Mouse (Mus musculus): ENCODE measurements around the gene Itm2b. TPM values are rescaled to one million over a fixed set of nuclear protein-coding genes. Genes with fewer than 3 reads are reported as not detected.
A peak's percentile ranks its signal among the peaks of the same experiment; 100 is the strongest.

The Itm2b gene
- polyA plus RNA-seq, 1 experiment from 2014 or later, result 1,174 TPM

DNA sequence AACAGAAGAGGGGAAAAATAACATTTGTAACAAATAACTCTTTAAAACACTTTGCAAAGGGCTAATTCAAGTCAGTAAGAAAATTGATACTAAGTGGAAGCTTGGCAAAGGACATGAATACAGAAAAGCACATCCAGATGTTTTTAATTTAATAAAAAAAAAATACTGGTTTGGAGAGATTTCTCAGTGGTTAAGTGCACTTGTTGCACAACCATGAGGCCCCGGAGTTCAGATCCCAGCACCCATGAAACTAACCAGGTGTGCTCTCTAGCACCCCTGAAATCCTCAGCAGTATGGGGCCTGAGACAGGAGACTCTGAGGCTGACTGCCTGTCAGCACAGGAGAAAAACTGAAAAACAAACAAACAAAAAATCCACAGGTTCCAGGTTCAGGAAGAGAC lies 26.6 kb upstream of the Itm2b start:
- H3K4me3 ChIP-seq (replicated peaks), result no peak overlapping the region

DNA sequence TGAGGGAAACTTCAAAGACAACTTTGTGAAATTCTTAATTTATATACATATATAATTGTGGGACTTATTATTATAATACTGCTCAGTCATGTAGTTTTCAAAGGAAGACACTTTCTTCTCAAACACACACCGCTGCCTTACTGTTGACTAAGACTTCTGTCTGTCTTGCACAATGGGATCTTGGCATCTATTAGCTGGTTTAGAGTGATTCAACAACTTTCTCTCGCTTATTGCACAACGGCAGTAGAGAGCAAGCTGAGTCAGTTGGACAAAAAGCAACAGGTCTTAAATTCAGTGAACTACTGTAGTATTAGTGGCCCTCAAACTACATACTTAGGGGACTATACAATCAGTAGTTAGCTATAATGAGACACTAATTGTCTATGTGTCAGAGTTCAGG lies 25.0 kb upstream of the Itm2b start:
- H3K4me3 ChIP-seq (replicated peaks), result no peak overlapping the region
- H3K27ac ChIP-seq (replicated peaks), result no peak overlapping the region
- WGBS, result 78% methylated on average over 3 of the region's 3 CpGs
- H3K9me3 ChIP-seq (replicated peaks), result no peaks in the 10 kb centered on the region
- peaks cover 7% of the 10 kb centered on the region for H3K4me1 ChIP-seq
- H3K27me3 ChIP-seq, result no peaks in the 10 kb centered on the region
- H3K4me2 ChIP-seq (replicated peaks), result no peak overlapping the region
- H3K9ac ChIP-seq, result no peak overlapping the region
- no peak for ATAC-seq (ENCODE audit: insufficient number of reproducible peaks, low FRiP score, low TSS enrichment, low read depth)
- no peaks in the 10 kb centered on the region for H3K36me3 ChIP-seq

More for the DNA sequence above, 26.6 kb upstream of the Itm2b start:
- no peaks in the 10 kb centered on the region for H3K9me3 ChIP-seq (replicated peaks)
- no peaks in the 10 kb centered on the region for H3K27me3 ChIP-seq
- H3K4me2 ChIP-seq (replicated peaks), result no peak overlapping the region
- no peak for ATAC-seq (ENCODE audit: insufficient number of reproducible peaks, low FRiP score, low TSS enrichment, low read depth)
- WGBS, result 28% methylated on average over 1 of the region's 1 CpGs
- H3K4me1 ChIP-seq, result peaks cover 14% of the 10 kb centered on the region
- H3K36me3 ChIP-seq, result no peaks in the 10 kb centered on the region
- no peak overlapping the region for H3K9ac ChIP-seq
- no peak overlapping the region for H3K27ac ChIP-seq (replicated peaks)

GRCm38 (mm10) chr14:73408223-73408845 lies 23.2 kb upstream of the Itm2b start:
- H3K9ac ChIP-seq, result no peak overlapping the region
- H3K27ac ChIP-seq (replicated peaks), result no peak overlapping the region
- no peak overlapping the region for H3K4me2 ChIP-seq (replicated peaks)
- H3K9me3 ChIP-seq (replicated peaks), result no peaks in the 10 kb centered on the region
- 73% methylated on average over 4 of the region's 4 CpGs for WGBS
- H3K4me3 ChIP-seq (replicated peaks), result no peak overlapping the region
- ATAC-seq (ENCODE audit: insufficient number of reproducible peaks, low FRiP score, low TSS enrichment, low read depth), result no peak
- peaks cover 7% of the 10 kb centered on the region for H3K4me1 ChIP-seq
- no peaks in the 10 kb centered on the region for H3K27me3 ChIP-seq
- H3K36me3 ChIP-seq, result no peaks in the 10 kb centered on the region

GRCm38 (mm10) chr14:73404016-73404415 lies 18.9 kb upstream of the Itm2b start:
- H3K9me3 ChIP-seq (replicated peaks), result no peaks in the 10 kb centered on the region
- no peak for ATAC-seq (ENCODE audit: insufficient number of reproducible peaks, low FRiP score, low TSS enrichment, low read depth)
- H3K4me1 ChIP-seq, result 0 out of 2 replicates have a peak, but pooled peaks cover 6% of the 10 kb centered on the region
- H3K36me3 ChIP-seq, result no peaks in the 10 kb centered on the region
- H3K4me3 ChIP-seq (replicated peaks), result no peak overlapping the region
- H3K4me2 ChIP-seq (replicated peaks), result no peak overlapping the region
- no peaks in the 10 kb centered on the region for H3K27me3 ChIP-seq
- no peak overlapping the region for H3K9ac ChIP-seq
- 75% methylated on average over 3 of the region's 3 CpGs for WGBS
- no peak overlapping the region for H3K27ac ChIP-seq (replicated peaks)

GRCm38 (mm10) chr14:73403351-73403750 lies 18.3 kb upstream of the Itm2b start:
- no peak overlapping the region for H3K4me3 ChIP-seq (replicated peaks)
- 64% methylated on average over 5 of the region's 5 CpGs for WGBS
- H3K9me3 ChIP-seq (replicated peaks), result no peaks in the 10 kb centered on the region
- H3K36me3 ChIP-seq, result no peaks in the 10 kb centered on the region
- no peak for ATAC-seq (ENCODE audit: insufficient number of reproducible peaks, low FRiP score, low TSS enrichment, low read depth)
- H3K9ac ChIP-seq, result no peak overlapping the region
- no peak overlapping the region for H3K4me2 ChIP-seq (replicated peaks)
- no peak overlapping the region for H3K27ac ChIP-seq (replicated peaks)
- 0 out of 2 replicates have a peak, but pooled peaks cover 6% of the 10 kb centered on the region for H3K4me1 ChIP-seq
- no peaks in the 10 kb centered on the region for H3K27me3 ChIP-seq

- H3K36me3 ChIP-seq, result no peaks in the 10 kb centered on the region
- H3K27me3 ChIP-seq, result no peaks in the 10 kb centered on the region
- no peak overlapping the region for H3K4me3 ChIP-seq (replicated peaks)
- no peak overlapping the region for H3K27ac ChIP-seq (replicated peaks)
- 69% methylated on average over 11 of the region's 11 CpGs for WGBS
- no peaks in the 10 kb centered on the region for H3K9me3 ChIP-seq (replicated peaks)
- no peak overlapping the region for H3K4me2 ChIP-seq (replicated peaks)
- no peak overlapping the region for H3K9ac ChIP-seq
- H3K4me1 ChIP-seq, result 0 out of 2 replicates have a peak, but pooled peaks cover 6% of the 10 kb centered on the region
- ATAC-seq (ENCODE audit: insufficient number of reproducible peaks, low FRiP score, low TSS enrichment, low read depth), result no peak
These were observed 17.4 kb upstream of the Itm2b start for GRCm38 (mm10) chr14:73402296-73403035.

DNA sequence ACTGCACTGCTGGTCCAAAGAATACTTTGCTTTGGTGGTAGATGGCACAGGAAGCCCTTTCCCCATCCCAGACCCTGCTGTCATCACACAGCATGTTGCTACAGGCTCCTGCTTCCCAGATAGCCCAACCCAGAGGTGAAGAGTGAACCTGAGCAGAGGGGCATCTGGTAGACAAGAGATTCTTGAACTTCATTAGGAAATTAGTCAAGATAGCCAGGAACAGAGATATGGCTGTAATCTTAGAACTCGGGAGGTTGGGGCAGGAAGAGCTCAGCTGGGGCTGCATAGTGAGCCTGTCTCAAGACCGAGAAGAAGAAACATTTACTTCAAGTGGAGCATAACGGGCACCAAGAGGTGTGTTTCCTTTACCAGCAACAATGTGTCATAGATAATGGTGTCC lies 16.3 kb upstream of the Itm2b start:
- no peak for ATAC-seq (ENCODE audit: insufficient number of reproducible peaks, low FRiP score, low TSS enrichment, low read depth)
- WGBS, result 59% methylated on average over 3 of the region's 3 CpGs

DNA sequence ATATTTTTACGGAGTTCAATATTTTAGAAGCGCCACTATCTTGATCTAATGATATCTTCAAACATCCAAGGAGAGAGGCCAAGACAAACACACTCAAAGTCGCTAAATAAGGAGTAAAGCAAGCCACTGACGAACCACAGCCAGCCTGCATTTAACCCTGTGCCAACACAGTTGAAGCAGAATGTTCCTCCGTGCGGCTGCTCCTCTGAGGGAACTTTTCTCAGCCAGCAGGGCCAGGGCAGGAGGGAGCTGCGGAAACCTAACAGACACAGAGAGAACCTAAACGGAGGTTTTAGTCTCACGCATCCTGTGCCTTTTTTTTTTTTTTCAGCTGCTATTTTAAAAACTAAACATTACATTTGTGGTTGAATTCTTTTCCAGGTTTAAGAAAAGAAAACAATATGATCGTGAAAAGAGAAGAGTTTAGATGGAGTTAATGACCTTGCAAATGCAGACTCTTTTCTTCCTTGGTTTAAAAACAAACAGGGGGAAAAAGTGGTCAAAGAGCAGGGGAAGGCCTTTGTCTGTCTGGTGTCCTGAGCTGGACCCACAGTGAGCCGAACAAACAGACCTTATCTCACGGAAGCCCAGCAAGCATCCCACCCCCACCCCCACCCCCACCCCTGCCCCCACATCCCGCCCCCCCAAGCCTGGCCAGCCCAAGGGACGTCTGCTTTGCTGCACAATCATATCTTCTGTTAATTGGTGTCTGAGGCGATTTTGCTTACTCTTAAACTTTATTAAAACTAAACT lies 15.0 kb upstream of the Itm2b start:
- WGBS, result 30% methylated on average over 15 of the region's 15 CpGs
- no peak overlapping the region for H3K4me2 ChIP-seq (replicated peaks)

More for the DNA sequence above, 16.3 kb upstream of the Itm2b start:
- Histone ChIP-seq H3K9ac (no peak overlapping the region), H3K27ac (replicated peaks) (no peak overlapping the region), H3K9me3 (replicated peaks) (no peaks in the 10 kb centered on the region), H3K4me2 (replicated peaks) (no peak overlapping the region), H3K4me3 (replicated peaks) (no peak overlapping the region), H3K36me3 (no peaks in the 10 kb centered on the region), H3K4me1 (0 out of 2 replicates have a peak, but pooled peaks cover 6% of the 10 kb centered on the region), H3K27me3 (no peaks in the 10 kb centered on the region)

GRCm38 (mm10) chr14:73398367-73398996 lies 13.4 kb upstream of the Itm2b start:
- H3K27me3 ChIP-seq, result no peaks in the 10 kb centered on the region
- WGBS, result 53% methylated on average over 8 of the region's 8 CpGs

More for the DNA sequence above, 15.0 kb upstream of the Itm2b start:
- 0 out of 2 replicates have a peak, but pooled peaks have one; percentile 54 for ATAC-seq (ENCODE audit: insufficient number of reproducible peaks, low FRiP score, low TSS enrichment, low read depth)
- no peak overlapping the region for H3K4me3 ChIP-seq (replicated peaks)
- no peak overlapping the region for H3K9ac ChIP-seq
- H3K27ac ChIP-seq (replicated peaks), result no peak overlapping the region
- H3K9me3 ChIP-seq (replicated peaks), result no peaks in the 10 kb centered on the region
- no peaks in the 10 kb centered on the region for H3K27me3 ChIP-seq
- H3K36me3 ChIP-seq, result no peaks in the 10 kb centered on the region
- 0 out of 2 replicates have a peak, but pooled peaks cover 6% of the 10 kb centered on the region for H3K4me1 ChIP-seq

GRCm38 (mm10) chr14:73395750-73396149 lies 10.7 kb upstream of the Itm2b start:
- no peaks in the 10 kb centered on the region for H3K36me3 ChIP-seq
- no peak overlapping the region for H3K4me2 ChIP-seq (replicated peaks)
- H3K9ac ChIP-seq, result no peak overlapping the region
- no peak overlapping the region for H3K27ac ChIP-seq (replicated peaks)
- H3K27me3 ChIP-seq, result no peaks in the 10 kb centered on the region
- H3K9me3 ChIP-seq (replicated peaks), result no peaks in the 10 kb centered on the region
- H3K4me3 ChIP-seq (replicated peaks), result no peak overlapping the region
- WGBS, result 60% methylated on average over 5 of the region's 5 CpGs
- H3K4me1 ChIP-seq, result 0 out of 2 replicates have a peak, but pooled peaks cover 6% of the 10 kb centered on the region
- no peak for ATAC-seq (ENCODE audit: insufficient number of reproducible peaks, low FRiP score, low TSS enrichment, low read depth)

More at GRCm38 (mm10) chr14:73398367-73398996, 13.4 kb upstream of the Itm2b start:
- no peak overlapping the region for H3K4me2 ChIP-seq (replicated peaks)
- 0 out of 2 replicates have a peak, but pooled peaks cover 6% of the 10 kb centered on the region for H3K4me1 ChIP-seq
- H3K27ac ChIP-seq (replicated peaks), result no peak overlapping the region
- ATAC-seq (ENCODE audit: insufficient number of reproducible peaks, low FRiP score, low TSS enrichment, low read depth), result no peak
- H3K36me3 ChIP-seq, result no peaks in the 10 kb centered on the region
- no peaks in the 10 kb centered on the region for H3K9me3 ChIP-seq (replicated peaks)
- H3K9ac ChIP-seq, result no peak overlapping the region
- H3K4me3 ChIP-seq (replicated peaks), result no peak overlapping the region
